Mouse (Mus musculus): ENCODE results near the gene Hbq1a. TPM values are rescaled to one million over a fixed set of nuclear protein-coding genes. Genes with fewer than 3 reads are reported as not detected.

The Hbq1a gene
- polyA plus RNA-seq, 1 experiment: not detected

DNA sequence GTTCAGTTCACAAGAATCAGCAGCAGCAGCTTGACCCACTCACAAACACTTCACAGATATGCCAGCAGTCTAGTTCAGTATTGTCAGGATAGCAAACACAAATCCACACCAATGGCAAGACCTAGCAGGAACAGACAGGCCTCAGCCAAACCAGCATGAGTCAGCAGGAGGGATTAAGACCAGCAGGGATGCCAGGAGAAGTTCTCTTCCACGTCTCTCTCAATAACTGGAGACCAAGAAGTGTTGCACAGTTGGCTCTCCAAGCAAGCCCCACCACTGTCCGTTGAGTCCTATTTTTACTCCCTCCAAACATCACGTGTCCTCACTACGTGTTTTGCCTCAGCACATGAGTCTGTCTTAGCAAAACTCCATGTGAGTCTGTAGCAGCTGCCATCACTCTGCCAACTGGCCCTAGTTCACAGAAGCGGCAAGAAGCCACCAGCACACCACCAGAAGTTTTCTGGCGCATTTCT, 36.6 kb downstream of the Hbq1a start:
- Histone ChIP-seq H3K27me3 (ENCODE audit: control insufficient read depth, insufficient read depth, low read length) (no peaks in the 10 kb centered on the region), H3K4me3 (ENCODE audit: control insufficient read depth, low read depth, low read length) (no peak overlapping the region), H3K36me3 (ENCODE audit: control insufficient read depth, insufficient read depth, low read length) (no peaks in the 10 kb centered on the region), H3K27ac (ENCODE audit: control insufficient read depth, insufficient read depth, low read depth, low read length) (no peak overlapping the region), H3K4me1 (ENCODE audit: control insufficient read depth, insufficient read depth, low read length) (peaks cover 2% of the 10 kb centered on the region; the same call in 1 of the 2 replicates)
- no peak for TF ChIP-seq POLR2A (IDR thresholded peaks at IDR 0.05; ENCODE audit: control insufficient read depth, low read depth, low read length)

DNA sequence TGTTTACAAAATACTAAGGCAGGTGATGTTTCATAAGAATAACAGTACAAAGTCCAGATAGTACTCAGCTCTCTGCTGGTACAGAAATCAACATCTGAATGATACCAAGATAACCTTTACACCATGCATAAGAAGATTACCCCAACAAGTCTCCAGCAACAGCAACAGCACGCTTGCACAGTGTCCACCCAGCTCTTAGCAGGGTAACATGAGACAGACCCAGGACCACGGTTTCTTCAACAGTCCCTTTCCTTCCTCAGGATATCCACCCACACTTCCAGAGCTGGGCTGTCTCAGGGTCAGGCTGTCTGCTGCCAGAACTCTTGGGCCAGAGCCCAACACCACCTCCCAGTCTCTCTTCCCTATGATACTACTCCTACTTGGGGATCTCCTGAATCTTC, 39.3 kb downstream of the Hbq1a start:
- Histone ChIP-seq H3K4me3 (ENCODE audit: control insufficient read depth, low read depth, low read length) (no peak overlapping the region), H3K27me3 (ENCODE audit: control insufficient read depth, insufficient read depth, low read length) (no peaks in the 10 kb centered on the region), H3K36me3 (ENCODE audit: control insufficient read depth, insufficient read depth, low read length) (no peaks in the 10 kb centered on the region), H3K4me1 (ENCODE audit: control insufficient read depth, insufficient read depth, low read length) (peaks cover 2% of the 10 kb centered on the region; the same call in 1 of the 2 replicates), H3K27ac (ENCODE audit: control insufficient read depth, insufficient read depth, low read depth, low read length) (no peak overlapping the region)
- TF ChIP-seq POLR2A (IDR thresholded peaks at IDR 0.05; ENCODE audit: control insufficient read depth, low read depth, low read length) (no peak), CTCF (IDR thresholded peaks at IDR 0.05; ENCODE audit: control insufficient read depth, insufficient read depth, insufficient replicate concordance, low read depth, low read length) (no peak)

DNA sequence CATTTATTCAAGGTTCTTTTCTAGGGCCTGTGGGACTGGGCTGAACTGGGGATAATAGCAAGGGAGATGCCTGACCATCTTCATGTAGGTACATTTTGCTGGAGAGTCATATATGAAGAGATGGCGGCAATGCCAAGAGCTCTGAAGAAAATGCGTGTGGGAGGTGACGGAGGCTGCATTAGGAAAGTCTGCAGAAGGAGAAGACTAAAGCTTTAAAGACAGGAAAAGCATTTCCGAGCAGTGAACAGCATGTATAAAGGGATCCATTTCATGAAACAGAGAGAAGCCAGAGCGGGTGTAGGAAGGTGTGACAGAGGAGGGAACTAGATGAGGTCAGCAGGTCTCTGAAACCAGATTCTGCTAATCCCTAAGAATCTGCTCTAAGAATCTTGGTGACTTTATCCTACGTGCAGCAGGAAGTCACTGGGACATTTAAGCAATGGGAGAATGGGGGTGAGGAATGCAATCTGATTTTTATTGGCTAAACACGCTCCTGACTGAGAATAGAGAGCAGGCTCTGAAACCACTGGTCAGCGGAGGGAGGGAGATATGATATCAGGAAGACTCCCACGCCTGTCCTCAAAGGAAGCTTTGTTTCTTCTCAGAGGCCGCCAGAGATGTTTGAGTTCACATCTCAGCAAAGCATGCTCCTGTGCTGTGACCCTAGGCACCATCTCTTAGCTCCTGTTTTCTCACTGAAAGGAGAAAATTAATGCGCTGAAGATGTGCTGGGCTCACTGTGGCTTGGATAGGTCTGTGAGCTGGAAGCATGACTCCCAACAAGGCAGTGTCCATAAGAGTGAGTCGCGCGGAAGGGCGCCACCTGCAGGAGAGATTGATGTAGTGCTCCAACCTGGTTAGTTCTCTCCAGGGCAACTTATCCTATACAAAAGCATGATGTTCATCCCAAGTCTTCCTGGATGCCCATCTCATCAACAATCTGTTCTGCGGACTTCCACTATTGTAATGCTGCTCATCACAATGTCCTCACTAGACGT, 40.9 kb downstream of the Hbq1a start:
- H3K27me3 ChIP-seq (ENCODE audit: control insufficient read depth, insufficient read depth, low read length): no peaks in the 10 kb centered on the region
- H3K4me3 ChIP-seq (ENCODE audit: control insufficient read depth, low read depth, low read length): peak overlapping the region; percentile 30
- H3K27ac ChIP-seq (ENCODE audit: control insufficient read depth, insufficient read depth, low read depth, low read length): no peak overlapping the region
- TF ChIP-seq POLR2A (IDR thresholded peaks at IDR 0.05; ENCODE audit: control insufficient read depth, low read depth, low read length): no peak
- TF ChIP-seq CTCF (IDR thresholded peaks at IDR 0.05; ENCODE audit: control insufficient read depth, insufficient read depth, insufficient replicate concordance, low read depth, low read length): peak; percentile 96
- no peaks in the 10 kb centered on the region for H3K36me3 ChIP-seq (ENCODE audit: control insufficient read depth, insufficient read depth, low read length)
- peaks cover 2% of the 10 kb centered on the region; the same call in 1 of the 2 replicates for H3K4me1 ChIP-seq (ENCODE audit: control insufficient read depth, insufficient read depth, low read length)

DNA sequence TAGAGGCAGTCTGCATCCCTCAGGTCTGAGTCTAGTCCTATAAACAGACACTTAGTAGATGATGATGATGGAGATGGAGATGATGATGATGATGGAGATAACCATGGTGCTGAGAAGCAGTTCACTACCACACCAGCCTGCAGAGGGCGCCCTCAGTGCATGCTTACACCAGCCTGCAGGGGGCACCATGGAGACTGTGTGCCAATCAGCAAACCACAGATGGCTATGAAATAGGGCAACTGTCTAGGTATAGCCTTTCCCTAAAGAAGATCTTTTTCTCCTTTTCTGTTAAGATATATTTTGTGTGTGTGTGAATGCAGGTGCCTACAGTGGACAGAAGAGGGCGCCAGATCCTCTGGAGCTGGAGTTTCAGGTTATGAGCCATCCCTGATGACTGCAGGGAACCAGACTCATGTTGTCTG, 42.9 kb downstream of the Hbq1a start:
- H3K27me3 ChIP-seq (ENCODE audit: control insufficient read depth, insufficient read depth, low read length): no peaks in the 10 kb centered on the region
- peaks cover 7% of the 10 kb centered on the region for H3K4me1 ChIP-seq (ENCODE audit: control insufficient read depth, insufficient read depth, low read length)
- no peak overlapping the region for H3K4me3 ChIP-seq (ENCODE audit: control insufficient read depth, low read depth, low read length)
- H3K36me3 ChIP-seq (ENCODE audit: control insufficient read depth, insufficient read depth, low read length): no peaks in the 10 kb centered on the region
- no peak overlapping the region for H3K27ac ChIP-seq (ENCODE audit: control insufficient read depth, insufficient read depth, low read depth, low read length)
- TF ChIP-seq CTCF (IDR thresholded peaks at IDR 0.05; ENCODE audit: control insufficient read depth, insufficient read depth, insufficient replicate concordance, low read depth, low read length) (peak; percentile 92), POLR2A (IDR thresholded peaks at IDR 0.05; ENCODE audit: control insufficient read depth, low read depth, low read length) (no peak)

DNA sequence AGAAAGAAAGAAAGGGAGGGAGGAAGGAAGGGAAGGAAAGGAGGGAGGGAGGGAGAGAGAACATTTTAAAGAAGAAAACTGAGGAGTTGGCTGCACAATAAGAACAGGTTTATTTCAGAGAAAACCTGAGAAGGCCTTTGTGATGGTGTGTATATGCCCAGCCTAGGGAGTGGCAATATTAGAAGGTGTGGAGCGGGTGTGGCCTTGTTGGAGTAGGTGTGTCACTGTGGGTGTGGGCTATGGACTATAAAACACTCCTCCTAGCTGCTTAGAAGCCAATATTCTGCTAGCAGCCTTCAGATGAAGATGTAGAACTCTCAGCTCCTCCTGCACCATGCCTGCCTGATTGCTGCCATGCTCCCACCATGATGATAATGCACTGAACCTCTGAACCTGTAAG, 43.5 kb downstream of the Hbq1a start:
- Histone ChIP-seq H3K27me3 (ENCODE audit: control insufficient read depth, insufficient read depth, low read length) (no peaks in the 10 kb centered on the region), H3K27ac (ENCODE audit: control insufficient read depth, insufficient read depth, low read depth, low read length) (no peak overlapping the region), H3K36me3 (ENCODE audit: control insufficient read depth, insufficient read depth, low read length) (no peaks in the 10 kb centered on the region), H3K4me1 (ENCODE audit: control insufficient read depth, insufficient read depth, low read length) (peaks cover 8% of the 10 kb centered on the region), H3K4me3 (ENCODE audit: control insufficient read depth, low read depth, low read length) (no peak overlapping the region)
- TF ChIP-seq CTCF (IDR thresholded peaks at IDR 0.05; ENCODE audit: control insufficient read depth, insufficient read depth, insufficient replicate concordance, low read depth, low read length) (no peak), POLR2A (IDR thresholded peaks at IDR 0.05; ENCODE audit: control insufficient read depth, low read depth, low read length) (no peak)

DNA sequence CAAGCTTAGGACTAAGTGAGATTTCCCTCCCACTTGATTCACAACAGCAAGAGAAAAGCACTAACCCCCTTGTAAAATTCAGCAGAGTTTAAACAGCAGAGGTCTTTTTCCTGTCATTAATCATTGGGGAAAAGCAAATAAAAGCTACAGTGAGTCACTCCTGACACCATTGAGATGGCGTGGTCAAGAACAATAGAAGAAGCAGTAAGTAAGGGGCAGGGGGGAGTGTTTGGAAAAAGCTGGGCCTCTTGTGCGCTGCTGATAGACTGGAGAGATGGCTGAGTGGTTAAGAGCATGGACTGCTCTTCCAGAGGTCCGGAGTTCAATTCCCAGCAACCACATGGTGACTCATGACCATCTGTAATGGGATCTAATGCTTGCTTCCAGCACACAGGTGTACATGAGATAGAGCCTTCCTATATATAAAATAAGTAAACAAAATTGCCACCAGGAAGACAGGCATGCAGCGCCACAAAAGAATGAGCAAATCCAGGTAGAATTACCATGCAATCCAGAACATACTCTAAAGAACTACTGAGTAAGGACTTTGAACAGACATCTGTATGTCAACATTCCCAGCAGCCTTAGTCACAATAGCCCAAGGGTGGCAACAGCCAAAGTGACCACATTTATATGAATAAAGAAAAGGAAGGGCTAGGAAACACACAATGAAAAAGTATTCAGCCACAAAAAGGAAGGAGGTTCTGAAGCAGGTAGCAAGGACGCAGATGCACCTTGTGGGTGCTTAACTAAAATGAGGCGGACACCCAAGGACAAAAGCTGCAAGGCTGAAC, 45.8 kb downstream of the Hbq1a start:
- Histone ChIP-seq H3K4me1 (ENCODE audit: control insufficient read depth, insufficient read depth, low read length) (peaks cover 10% of the 10 kb centered on the region), H3K27ac (ENCODE audit: control insufficient read depth, insufficient read depth, low read depth, low read length) (no peak overlapping the region)

DNA sequence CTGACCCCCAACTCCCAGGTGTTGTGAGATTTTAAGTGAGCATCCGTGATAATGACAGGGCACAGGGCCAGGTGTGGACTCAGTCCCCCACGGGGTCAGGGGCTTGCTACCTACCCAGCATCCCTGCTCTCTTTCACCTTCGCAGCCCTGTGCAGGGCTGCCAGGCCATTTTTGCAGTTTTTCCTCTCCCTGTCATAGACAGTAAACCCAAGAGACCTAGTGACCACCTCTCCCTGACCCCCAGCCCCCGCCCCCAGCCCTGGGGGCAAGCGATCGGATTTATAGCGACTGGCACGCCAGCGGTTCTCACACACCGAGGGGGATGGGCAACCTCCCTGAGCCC, 47.4 kb downstream of the Hbq1a start:
- no peak overlapping the region for H3K27ac ChIP-seq (ENCODE audit: control insufficient read depth, insufficient read depth, low read depth, low read length)
- H3K4me3 ChIP-seq (ENCODE audit: control insufficient read depth, low read depth, low read length): peak overlapping the region; percentile 57
- no peaks in the 10 kb centered on the region for H3K36me3 ChIP-seq (ENCODE audit: control insufficient read depth, insufficient read depth, low read length)

More for the DNA sequence above, 45.8 kb downstream of the Hbq1a start:
- TF ChIP-seq POLR2A (IDR thresholded peaks at IDR 0.05; ENCODE audit: control insufficient read depth, low read depth, low read length): no peak
- TF ChIP-seq CTCF (IDR thresholded peaks at IDR 0.05; ENCODE audit: control insufficient read depth, insufficient read depth, insufficient replicate concordance, low read depth, low read length): no peak
- H3K36me3 ChIP-seq (ENCODE audit: control insufficient read depth, insufficient read depth, low read length): no peaks in the 10 kb centered on the region
- H3K4me3 ChIP-seq (ENCODE audit: control insufficient read depth, low read depth, low read length): no peak overlapping the region
- no peaks in the 10 kb centered on the region for H3K27me3 ChIP-seq (ENCODE audit: control insufficient read depth, insufficient read depth, low read length)

More for the DNA sequence above, 47.4 kb downstream of the Hbq1a start:
- no peak for TF ChIP-seq CTCF (IDR thresholded peaks at IDR 0.05; ENCODE audit: control insufficient read depth, insufficient read depth, insufficient replicate concordance, low read depth, low read length)
- no peak for TF ChIP-seq POLR2A (IDR thresholded peaks at IDR 0.05; ENCODE audit: control insufficient read depth, low read depth, low read length)
- Histone ChIP-seq H3K27me3 (ENCODE audit: control insufficient read depth, insufficient read depth, low read length) (no peaks in the 10 kb centered on the region), H3K4me1 (ENCODE audit: control insufficient read depth, insufficient read depth, low read length) (peaks cover 7% of the 10 kb centered on the region)
